In the genomic region with DNA sequence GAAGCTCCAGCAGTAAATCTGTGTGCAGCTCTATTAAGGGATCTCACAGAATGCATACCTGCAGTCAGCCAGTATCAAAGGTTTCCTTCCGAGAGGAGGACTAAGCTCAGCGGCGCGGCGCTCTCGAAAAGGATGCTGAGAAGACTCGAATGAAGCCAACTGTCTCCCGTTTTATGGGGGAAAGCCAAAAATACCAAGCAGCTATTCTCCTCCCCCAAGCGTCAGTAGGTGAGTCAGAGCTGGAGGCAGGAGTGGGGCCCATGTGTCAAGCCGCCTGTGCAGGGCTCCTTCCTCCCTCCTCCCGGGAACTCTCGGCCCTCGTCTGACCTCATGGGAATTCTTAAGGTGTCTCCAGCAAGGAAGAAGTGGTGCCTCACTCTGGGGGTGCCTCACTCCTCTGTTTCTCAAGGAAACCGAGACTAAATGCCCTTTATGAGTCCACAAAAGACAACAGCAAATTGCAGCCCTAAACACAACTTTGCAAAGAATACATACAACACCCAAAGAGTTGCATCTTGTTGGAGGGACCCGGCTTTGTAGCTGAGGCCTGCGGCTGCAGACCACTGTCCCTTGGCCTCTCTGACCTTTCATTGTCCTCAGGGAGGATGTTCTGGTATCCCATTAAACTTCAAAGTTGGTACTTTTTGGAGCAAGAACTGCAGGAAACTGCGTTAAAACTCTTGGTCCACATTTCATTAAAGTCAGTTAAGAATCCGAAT, we compare ENCODE assay signal across 8 mouse cellular contexts. TPM values are rescaled to one million over a fixed set of nuclear protein-coding genes. Genes with fewer than 3 reads are reported as not detected.
DNase-seq lines count a peak whose midpoint lies in the region; ATAC-seq and TF ChIP-seq lines count a peak whose summit lies in the region.

No protein-coding gene starts in this region.

- TF ChIP-seq POLR2A in MEL (IDR thresholded peaks at IDR 0.05; ENCODE audit: control insufficient read depth in 1 of 2, insufficient read depth in 1 of 2, low read depth in 1 of 2, low read length in 2 of 2, poor library complexity in 1 of 2): no peak
- TF ChIP-seq POLR2A in lung, adult 2 months (IDR thresholded peaks at IDR 0.05; ENCODE audit: borderline replicate concordance, extremely low read depth, low read depth, low read length): no peak

- no peaks in the 10 kb centered on the region for H3K9me3 ChIP-seq in MEL (replicated peaks; ENCODE audit: insufficient read depth, low read length)
- no peaks in the 10 kb centered on the region for H3K9me3 ChIP-seq in heart, embryonic 10.5 days
- H3K9me3 ChIP-seq in kidney, embryonic 15.5 days (replicated peaks): no peaks in the 10 kb centered on the region

- peak overlapping the region; percentile 86 for H3K4me2 ChIP-seq in kidney, embryonic 15.5 days

- DNase-seq in gastrocnemius, postnatal 25 days: peak; percentile 32
- DNase-seq in gastrocnemius, postnatal 14 days: no peak
- no peak for DNase-seq in MEL (ENCODE audit: low read depth, low spot score)
- DNase-seq in cerebellum, postnatal 36 days: peak; percentile 74 to 82
- no peak for DNase-seq in heart, embryonic 10.5 days (ENCODE audit: low spot score)
- peak; percentile 54 for DNase-seq in lung, adult 2 months
- peak; percentile 59 to 71 for DNase-seq in right cerebral cortex, postnatal 10 days (ENCODE audit: low spot score in 2 of 2)

- TF ChIP-seq RAD21 in MEL (IDR thresholded peaks at IDR 0.05; ENCODE audit: low read depth, low read length): no peak

- H3K79me2 ChIP-seq in MEL (ENCODE audit: control insufficient read depth, insufficient read depth, low read length, poor library complexity): peaks cover 1% of the 10 kb centered on the region; the same call in 1 of the 2 replicates

- no peaks in the 10 kb centered on the region for H3K27me3 ChIP-seq in MEL (ENCODE audit: control insufficient read depth in 1 of 2, insufficient read depth in 2 of 2, low read length in 2 of 2)
- H3K27me3 ChIP-seq in heart, embryonic 10.5 days (ENCODE audit: insufficient read depth, poor library complexity, severe bottlenecking): peaks cover 46% of the 10 kb centered on the region
- H3K27me3 ChIP-seq in kidney, embryonic 15.5 days: peaks cover 33% of the 10 kb centered on the region

- H3K4me3 ChIP-seq in MEL (ENCODE audit: control insufficient read depth in 1 of 2, insufficient read depth in 1 of 2, low read depth in 2 of 2, low read length in 2 of 2): peak overlapping the region; percentile 74 to 90; a peak in 3 of 4 replicates
- peak overlapping the region; percentile 79 for H3K4me3 ChIP-seq in heart, embryonic 10.5 days
- H3K4me3 ChIP-seq in kidney, embryonic 15.5 days (replicated peaks): peak overlapping the region; percentile 59
- peak overlapping the region; percentile 82 for H3K4me3 ChIP-seq in lung, adult 2 months (replicated peaks; ENCODE audit: extremely low read depth, low read depth, low read length)

- no peak for TF ChIP-seq EP300 in MEL (IDR thresholded peaks at IDR 0.05; ENCODE audit: low read depth in 1 of 2, low read length in 2 of 2)

- H3K9ac ChIP-seq in MEL (ENCODE audit: control insufficient read depth, low read depth, low read length, poor library complexity, severe bottlenecking): peak overlapping the region; percentile 87
- H3K9ac ChIP-seq in kidney, embryonic 15.5 days: peak overlapping the region; percentile 57; the same call in 1 of the 2 replicates

- 9% methylated on average over 18 of the region's 18 CpGs for WGBS in heart, embryonic 10.5 days
- 4% methylated on average over 18 of the region's 18 CpGs for WGBS in kidney, embryonic 15.5 days
- WGBS in lung, adult 2 months: 7% methylated on average over 18 of the region's 18 CpGs

- ATAC-seq in kidney, embryonic 15.5 days (replicated peaks; ENCODE audit: low FRiP score): no peak

- H3K27ac ChIP-seq in MEL (ENCODE audit: control insufficient read depth, low read depth, low read length): no peak overlapping the region
- H3K27ac ChIP-seq in heart, embryonic 10.5 days: no peak overlapping the region
- peak overlapping the region; percentile 71; the same call in 1 of the 2 replicates for H3K27ac ChIP-seq in kidney, embryonic 15.5 days

- H3K4me1 ChIP-seq in MEL (ENCODE audit: control insufficient read depth in 1 of 2, insufficient read depth in 2 of 2, low read length in 2 of 2): peaks cover 2 to 17% of the 10 kb centered on the region in 2 experiments; a peak in 3 of 4 replicates
- peaks cover 47% of the 10 kb centered on the region for H3K4me1 ChIP-seq in heart, embryonic 10.5 days
- peaks cover 43% of the 10 kb centered on the region for H3K4me1 ChIP-seq in kidney, embryonic 15.5 days
- H3K4me1 ChIP-seq in lung, adult 2 months (ENCODE audit: control insufficient read depth, insufficient read depth, low read length): 0 out of 2 replicates have a peak, but pooled peaks cover 2% of the 10 kb centered on the region

- intact Hi-C loops in gastrocnemius, postnatal 14 days (cut with DNase I; ENCODE audit: low total_unique reads): no loop called here

- peaks cover 0 to 9% of the 10 kb centered on the region in 2 experiments; a peak in 2 of 4 replicates for H3K36me3 ChIP-seq in MEL (ENCODE audit: control insufficient read depth in 1 of 2, insufficient read depth in 2 of 2, low read length in 2 of 2)
- no peaks in the 10 kb centered on the region for H3K36me3 ChIP-seq in heart, embryonic 10.5 days
- H3K36me3 ChIP-seq in kidney, embryonic 15.5 days: no peaks in the 10 kb centered on the region

- TF ChIP-seq CTCF in MEL (IDR thresholded peaks at IDR 0.05 in 2 of 3, conservative IDR thresholded peaks at IDR 0.05 in 1 of 3; ENCODE audit: control insufficient read depth in 1 of 3, insufficient read depth in 1 of 3, low read depth in 2 of 3, low read length in 3 of 3, poor library complexity in 1 of 3, severe bottlenecking in 1 of 3): no peak
- no peak for TF ChIP-seq CTCF in lung, adult 2 months (IDR thresholded peaks at IDR 0.05; ENCODE audit: insufficient read depth, low read length)

TF ChIP-seq in MEL, 35 proteins besides CTCF, POLR2A, EP300 and RAD21:
- TF ChIP-seq CHD2 (IDR thresholded peaks at IDR 0.05; ENCODE audit: low read length): no peak

RNA-seq across cellular contexts. Expression of gene Dusp14, which starts 2.0 kb away (rescaled TPM):
- 1 to 10 TPM; 5.0 to 6.3 TPM for total RNA-seq in gastrocnemius, postnatal 25 days (2021)
- 10 to 100 TPM in 1 of 2 experiments, 1 to 10 TPM in 1; 9.7 to 12.4 TPM for total RNA-seq in gastrocnemius, postnatal 14 days (2021)
- 6.6 and 7.9 TPM in 2 replicates for total RNA-seq in MEL (2012; rRNA removed)
- polyA plus RNA-seq in MEL (2012; ENCODE audit: insufficient read depth in 1 of 2, insufficient read length in 2 of 2, low read depth in 1 of 2, low replicate concordance in 2 of 2, missing spikeins in 1 of 2): 1 to 10 TPM in 1 of 2 experiments, not detected in 1; 9.7 TPM
- polyA plus RNA-seq in heart, embryonic 10.5 days (2016; fragmentation: Nextera tagmentation; extraction: Ambion mirVana): 6.0 and 6.9 TPM in 2 replicates
- polyA plus RNA-seq in kidney, embryonic 15.5 days (2015; fragmentation: Nextera tagmentation; extraction: Ambion mirVana): 30.2 and 32.6 TPM in 2 replicates
- 70.3 and 122 TPM in 2 replicates for polyA plus RNA-seq in lung, adult 2 months (2012; rRNA removed)

Comparison
In these comparisons a context has a peak if more than half of its experiments do, and no peak if none do; other contexts are left out.
1. DNase-seq: peak in gastrocnemius, postnatal 25 days (single experiment), cerebellum, postnatal 36 days (2 of 2), lung, adult 2 months (single experiment) and right cerebral cortex, postnatal 10 days (2 of 2); none in gastrocnemius, postnatal 14 days (single experiment), MEL (single experiment) and heart, embryonic 10.5 days (single experiment).
2. Peak in every context shown above with its lines, with median percentiles within 50 percentile points of each other: H3K4me3 ChIP-seq.